Mouse (Mus musculus) ES-E14 (cell line): ENCODE measurements around the gene Lmntd2.

Source experiments
- CHD2 ChIP-seq: IDR thresholded peaks from 2 replicates; pipeline ENCODE4 v1.6.1; 2014; ENCODE audit warnings: mild to moderate bottlenecking, low read depth, low read length, inconsistent platforms
- HCFC1 ChIP-seq: IDR thresholded peaks from 2 replicates; pipeline ENCODE4 v1.6.1; 2012; ENCODE audit warnings: low read length, inconsistent platforms, borderline replicate concordance; ENCODE audit not compliant: insufficient read depth
- MAFK ChIP-seq: IDR thresholded peaks from 2 replicates; pipeline ENCODE4 v1.6.1; 2014; ENCODE audit warnings: mild to moderate bottlenecking, low read depth, low read length, inconsistent platforms; ENCODE audit not compliant: insufficient read depth
- ZC3H11A ChIP-seq: IDR thresholded peaks from 2 replicates; pipeline ENCODE4 v1.6.1; 2012; ENCODE audit warnings: low read depth, mild to moderate bottlenecking, inconsistent platforms, low read length, borderline replicate concordance

GRCm38 (mm10) chr7:141190220-141190619 lies 23.7 kb downstream of the Lmntd2 start:
- TF ChIP-seq CHD2 (no peak), MAFK (no peak), ZC3H11A (no peak), HCFC1 (no peak)
